23 mouse cellular contexts compared by ENCODE assay signal in genomic region chr4:46095826-46096159, GRCm38 (mm10). TPM values are rescaled to one million over a fixed set of nuclear protein-coding genes. Genes with fewer than 3 reads are reported as not detected.
A peak's percentile ranks its signal among the peaks of the same experiment; 100 is the strongest.
DNase-seq lines count a peak whose midpoint lies in the region; ATAC-seq and TF ChIP-seq lines count a peak whose summit lies in the region.
"Had no signal": no experiment of that assay in that cellular context is flagged by ENCODE, and none has a peak within 500 bp of the region (broad histone marks: within the 10 kb centered on the region; RNA-seq: fewer than 3 reads in every experiment).

No protein-coding gene starts in this region.

- no peak for ATAC-seq in heart, postnatal 0 days (ENCODE audit: insufficient read depth, low read depth)
- ATAC-seq in neural tube, embryonic 13.5 days (ENCODE audit: low read depth): no peak
- no peak for ATAC-seq in neural tube, embryonic 15.5 days (ENCODE audit: low FRiP score)
- no peak for ATAC-seq in midbrain, embryonic 16.5 days
- ATAC-seq: forebrain, embryonic 15.5 days; intestine, postnatal 0 days had no signal

- TF ChIP-seq POLR2A in cerebellum, adult 2 months (IDR thresholded peaks at IDR 0.05; ENCODE audit: borderline replicate concordance, insufficient read depth, low read length): no peak

- TF ChIP-seq CTCF in cerebellum, adult 2 months (IDR thresholded peaks at IDR 0.05; ENCODE audit: borderline replicate concordance, insufficient read depth, low read depth, low read length): no peak
- TF ChIP-seq CTCF in heart, postnatal 0 days (IDR thresholded peaks at IDR 0.05; ENCODE audit: low read depth): no peak

- intact Hi-C loops in heart, postnatal 36 days (cut with DNase I): no loop called here

- no peak for DNase-seq in cerebellum, adult 2 months
- no peak for DNase-seq in cerebellum, adult 9-11 months
- DNase-seq in heart, postnatal 0 days (ENCODE audit: low spot score): no peak
- no peak for DNase-seq in heart, postnatal 36 days
- DNase-seq in embryo, embryonic 11 days: no peak
- DNase-seq: adrenal gland, adult 2 months; adrenal gland, postnatal 14 days; cerebellum, adult 11 months; cerebellum, adult 8-10 months had no signal

- peaks cover 64% of the 10 kb centered on the region for H3K36me3 ChIP-seq in heart, postnatal 0 days (replicated peaks; ENCODE audit: control insufficient read depth, insufficient read depth, low read length)
- no peaks in the 10 kb centered on the region for H3K36me3 ChIP-seq in neural tube, embryonic 13.5 days
- H3K36me3 ChIP-seq in neural tube, embryonic 15.5 days: no peaks in the 10 kb centered on the region
- H3K36me3 ChIP-seq in midbrain, embryonic 16.5 days (ENCODE audit: control insufficient read depth, insufficient read depth, low read length): no peaks in the 10 kb centered on the region
- H3K36me3 ChIP-seq: embryonic facial prominence, embryonic 10.5 days; embryonic facial prominence, embryonic 13.5 days; forebrain, embryonic 12.5 days; forebrain, embryonic 15.5 days; G1E; hindbrain, embryonic 10.5 days; hindbrain, embryonic 15.5 days had no signal

- H3K4me2 ChIP-seq in heart, postnatal 0 days (ENCODE audit: low read depth, low read length): no peak overlapping the region
- H3K4me2 ChIP-seq in neural tube, embryonic 13.5 days: no peak overlapping the region
- no peak overlapping the region for H3K4me2 ChIP-seq in neural tube, embryonic 15.5 days
- no peak overlapping the region for H3K4me2 ChIP-seq in midbrain, embryonic 16.5 days (ENCODE audit: low read length)
- H3K4me2 ChIP-seq: embryonic facial prominence, embryonic 13.5 days; forebrain, embryonic 12.5 days; forebrain, embryonic 15.5 days; heart, embryonic 13.5 days; hindbrain, embryonic 15.5 days had no signal

- H3K27ac ChIP-seq in cerebellum, adult 2 months (ENCODE audit: insufficient read depth, low read length): peak overlapping the region; percentile 30; the same call in 1 of the 2 replicates
- H3K27ac ChIP-seq in heart, postnatal 0 days (ENCODE audit: low read depth): peak overlapping the region; percentile 39; the same call in 1 of the 2 replicates
- peak overlapping the region; percentile 30; the same call in 1 of the 2 replicates for H3K27ac ChIP-seq in neural tube, embryonic 13.5 days (replicated peaks)
- no peak overlapping the region for H3K27ac ChIP-seq in neural tube, embryonic 15.5 days (replicated peaks)
- H3K27ac ChIP-seq in midbrain, embryonic 16.5 days (ENCODE audit: low read length): no peak overlapping the region
- H3K27ac ChIP-seq: embryonic facial prominence, embryonic 10.5 days; embryonic facial prominence, embryonic 13.5 days; forebrain, embryonic 12.5 days; forebrain, embryonic 15.5 days; heart, embryonic 13.5 days had no signal

- no peak for TF ChIP-seq EP300 in heart, postnatal 0 days (IDR thresholded peaks at IDR 0.05; ENCODE audit: low read depth)

- H3K9ac ChIP-seq in heart, postnatal 0 days (replicated peaks; ENCODE audit: low read depth, low read length): no peak overlapping the region
- H3K9ac ChIP-seq in neural tube, embryonic 13.5 days: no peak overlapping the region
- no peak overlapping the region for H3K9ac ChIP-seq in neural tube, embryonic 15.5 days (replicated peaks)
- H3K9ac ChIP-seq in midbrain, embryonic 16.5 days (ENCODE audit: low read depth, low read length): no peak overlapping the region
- H3K9ac ChIP-seq: embryonic facial prominence, embryonic 13.5 days; forebrain, embryonic 12.5 days; forebrain, embryonic 15.5 days; heart, embryonic 13.5 days; hindbrain, embryonic 15.5 days had no signal

- H3K4me3 ChIP-seq in cerebellum, adult 2 months (replicated peaks; ENCODE audit: insufficient read depth, low read depth, low read length): no peak overlapping the region
- no peak overlapping the region for H3K4me3 ChIP-seq in heart, postnatal 0 days (ENCODE audit: low read depth, low read length)
- no peak overlapping the region for H3K4me3 ChIP-seq in neural tube, embryonic 13.5 days
- H3K4me3 ChIP-seq in neural tube, embryonic 15.5 days (replicated peaks): no peak overlapping the region
- H3K4me3 ChIP-seq in midbrain, embryonic 16.5 days (ENCODE audit: low read depth, low read length): no peak overlapping the region
- H3K4me3 ChIP-seq: embryonic facial prominence, embryonic 10.5 days; embryonic facial prominence, embryonic 13.5 days; erythroblast, embryonic 14.5 days; forebrain, embryonic 12.5 days; forebrain, embryonic 15.5 days; heart, embryonic 10.5 days; heart, embryonic 13.5 days; hindbrain, embryonic 10.5 days; hindbrain, embryonic 15.5 days had no signal

- no peaks in the 10 kb centered on the region for H3K9me3 ChIP-seq in heart, postnatal 0 days (replicated peaks; ENCODE audit: control insufficient read depth, low read length)
- no peaks in the 10 kb centered on the region for H3K9me3 ChIP-seq in neural tube, embryonic 13.5 days
- no peaks in the 10 kb centered on the region for H3K9me3 ChIP-seq in neural tube, embryonic 15.5 days (replicated peaks)
- H3K9me3 ChIP-seq in midbrain, embryonic 16.5 days (replicated peaks; ENCODE audit: control insufficient read depth, low read length, poor library complexity, severe bottlenecking): no peaks in the 10 kb centered on the region
- H3K9me3 ChIP-seq: embryonic facial prominence, embryonic 10.5 days; embryonic facial prominence, embryonic 13.5 days; forebrain, embryonic 12.5 days; forebrain, embryonic 15.5 days; G1E; heart, embryonic 10.5 days; heart, embryonic 13.5 days; hindbrain, embryonic 10.5 days; hindbrain, embryonic 15.5 days had no signal

- H3K4me1 ChIP-seq in cerebellum, adult 2 months (ENCODE audit: control insufficient read depth, insufficient read depth, low read length): peaks cover 32% of the 10 kb centered on the region
- peaks cover 3% of the 10 kb centered on the region; the same call in 1 of the 2 replicates for H3K4me1 ChIP-seq in heart, postnatal 0 days (ENCODE audit: control insufficient read depth, insufficient read depth)
- H3K4me1 ChIP-seq in neural tube, embryonic 13.5 days (replicated peaks): peaks cover 33% of the 10 kb centered on the region
- peaks cover 9% of the 10 kb centered on the region; the same call in 1 of the 2 replicates for H3K4me1 ChIP-seq in neural tube, embryonic 15.5 days
- H3K4me1 ChIP-seq in midbrain, embryonic 16.5 days (ENCODE audit: control insufficient read depth, insufficient read depth, low read length): no peaks in the 10 kb centered on the region

- H3K27me3 ChIP-seq in cerebellum, adult 2 months (ENCODE audit: control insufficient read depth, insufficient read depth, low read length): no peaks in the 10 kb centered on the region
- no peaks in the 10 kb centered on the region for H3K27me3 ChIP-seq in heart, postnatal 0 days (ENCODE audit: control insufficient read depth, insufficient read depth, low read length)
- no peaks in the 10 kb centered on the region for H3K27me3 ChIP-seq in neural tube, embryonic 13.5 days
- H3K27me3 ChIP-seq in neural tube, embryonic 15.5 days (replicated peaks): no peaks in the 10 kb centered on the region
- no peaks in the 10 kb centered on the region for H3K27me3 ChIP-seq in midbrain, embryonic 16.5 days (ENCODE audit: control insufficient read depth, insufficient read depth, low read depth, low read length)
- H3K27me3 ChIP-seq: embryonic facial prominence, embryonic 13.5 days; forebrain, embryonic 15.5 days; heart, embryonic 13.5 days; hindbrain, embryonic 15.5 days had no signal

- WGBS in cerebellum, adult 2 months: 81% methylated on average over 3 of the region's 3 CpGs
- 87% methylated on average over 3 of the region's 3 CpGs for WGBS in heart, postnatal 0 days
- 94% methylated on average over 3 of the region's 3 CpGs for WGBS in neural tube, embryonic 13.5 days
- WGBS in neural tube, embryonic 15.5 days: 90% methylated on average over 3 of the region's 3 CpGs
- 87% methylated on average over 3 of the region's 3 CpGs for WGBS in midbrain, embryonic 16.5 days

RNA-seq across cellular contexts. Expression of gene Ncbp1, which starts 42.6 kb away (rescaled TPM):
- polyA plus RNA-seq in cerebellum, adult 2 months (2012; rRNA removed): 50.8 and 61.2 TPM in 2 replicates
- 18.2 and 25.9 TPM in 2 replicates for total RNA-seq in heart, postnatal 0 days (2014; rRNA removed; ENCODE audit: low replicate concordance)
- 24.1 and 25.7 TPM in 2 replicates for polyA plus RNA-seq in heart, postnatal 0 days (2015; fragmentation: Nextera tagmentation; extraction: Ambion mirVana)
- total RNA-seq in heart, postnatal 36 days (2021): 10 to 100 TPM; 19.3 to 19.7 TPM
- polyA plus RNA-seq in neural tube, embryonic 13.5 days (2015; fragmentation: Nextera tagmentation; extraction: Ambion mirVana): 84.1 and 98.4 TPM in 2 replicates
- polyA plus RNA-seq in neural tube, embryonic 15.5 days (2015; fragmentation: Nextera tagmentation; extraction: Ambion mirVana): 66.0 and 69.6 TPM in 2 replicates
- 70.2 and 75.7 TPM in 2 replicates for polyA plus RNA-seq in midbrain, embryonic 16.5 days (2015; fragmentation: Nextera tagmentation; extraction: Ambion mirVana)

RNA-seq across cellular contexts. Expression of gene Tstd2, which starts 42.7 kb away (rescaled TPM):
- 15.4 and 16.2 TPM in 2 replicates for polyA plus RNA-seq in cerebellum, adult 2 months (2012; rRNA removed)
- total RNA-seq in heart, postnatal 0 days (2014; rRNA removed; ENCODE audit: low replicate concordance): 16.4 and 17.8 TPM in 2 replicates
- polyA plus RNA-seq in heart, postnatal 0 days (2015; fragmentation: Nextera tagmentation; extraction: Ambion mirVana): 13.5 and 15.3 TPM in 2 replicates
- 10 to 100 TPM; 12.8 to 14.0 TPM for total RNA-seq in heart, postnatal 36 days (2021)
- 35.2 and 36.5 TPM in 2 replicates for polyA plus RNA-seq in neural tube, embryonic 13.5 days (2015; fragmentation: Nextera tagmentation; extraction: Ambion mirVana)
- 27.9 and 30.8 TPM in 2 replicates for polyA plus RNA-seq in neural tube, embryonic 15.5 days (2015; fragmentation: Nextera tagmentation; extraction: Ambion mirVana)
- polyA plus RNA-seq in midbrain, embryonic 16.5 days (2015; fragmentation: Nextera tagmentation; extraction: Ambion mirVana): 24.9 and 31.5 TPM in 2 replicates

RNA-seq across cellular contexts. Expression of gene Tmod1, which starts 57.1 kb away (rescaled TPM):
- polyA plus RNA-seq in cerebellum, adult 2 months (2012; rRNA removed): 55.4 and 55.7 TPM in 2 replicates
- total RNA-seq in heart, postnatal 0 days (2014; rRNA removed; ENCODE audit: low replicate concordance): 127 and 163 TPM in 2 replicates
- 220 and 224 TPM in 2 replicates for polyA plus RNA-seq in heart, postnatal 0 days (2015; fragmentation: Nextera tagmentation; extraction: Ambion mirVana)
- total RNA-seq in heart, postnatal 36 days (2021): 100 to 1,000 TPM; 272 to 278 TPM
- 3.8 and 4.0 TPM in 2 replicates for polyA plus RNA-seq in neural tube, embryonic 13.5 days (2015; fragmentation: Nextera tagmentation; extraction: Ambion mirVana)
- 3.5 and 3.6 TPM in 2 replicates for polyA plus RNA-seq in neural tube, embryonic 15.5 days (2015; fragmentation: Nextera tagmentation; extraction: Ambion mirVana)
- 0.80 and 0.85 TPM in 2 replicates for polyA plus RNA-seq in midbrain, embryonic 16.5 days (2015; fragmentation: Nextera tagmentation; extraction: Ambion mirVana)

Comparison
In these comparisons a context has a peak if more than half of its experiments do, and no peak if none do; other contexts are left out.
1. H3K27ac ChIP-seq: peak in cerebellum, adult 2 months (single experiment), heart, postnatal 0 days (single experiment) and neural tube, embryonic 13.5 days (single experiment); none in neural tube, embryonic 15.5 days (single experiment) and midbrain, embryonic 16.5 days (single experiment).
2. RNA of gene Tmod1, which starts 57.1 kb away (polyA plus RNA-seq): 220 to 224 TPM in heart, postnatal 0 days and 55.4 to 55.7 TPM in cerebellum, adult 2 months; 3.8 to 4.0 TPM in neural tube, embryonic 13.5 days, 3.5 to 3.6 TPM in neural tube, embryonic 15.5 days and 0.80 to 0.85 TPM in midbrain, embryonic 16.5 days; every median in the first group is over 10 times any median in the second.